Mouse (Mus musculus): ENCODE data around the gene Dnase1. TPM values are rescaled to one million over a fixed set of nuclear protein-coding genes. Genes with fewer than 3 reads are reported as not detected.

Gene Dnase1
- polyA plus RNA-seq, 1 experiment from 2014 or later: 3.9 TPM

GRCm38 (mm10) chr16:4035575-4035974, 1.2 kb upstream of the Dnase1 start:
- no peak overlapping the region for H3K27ac ChIP-seq (ENCODE audit: low read depth, low read length)
- H3K27me3 ChIP-seq (replicated peaks; ENCODE audit: control insufficient read depth, insufficient read depth, low read length): no peaks in the 10 kb centered on the region
- ATAC-seq (replicated peaks; ENCODE audit: low FRiP score) (no peak), DNase-seq (ENCODE audit: low spot score) (no peak)
- peaks cover 30% of the 10 kb centered on the region for H3K36me3 ChIP-seq (ENCODE audit: control insufficient read depth, insufficient read depth, low read length)
- peaks cover 22% of the 10 kb centered on the region for H3K4me1 ChIP-seq (replicated peaks; ENCODE audit: control insufficient read depth, insufficient read depth, low read length)
- no peak overlapping the region for H3K9ac ChIP-seq (ENCODE audit: low read depth, low read length)
- 84% methylated on average over 2 of the region's 2 CpGs for WGBS
- no peak overlapping the region for H3K4me2 ChIP-seq
- no peaks in the 10 kb centered on the region for H3K9me3 ChIP-seq (ENCODE audit: control insufficient read depth, low read length)
- no peak overlapping the region for H3K4me3 ChIP-seq (ENCODE audit: low read depth, low read length)

- DNase-seq (ENCODE audit: low spot score) (no peak), ATAC-seq (replicated peaks; ENCODE audit: low FRiP score) (no peak)
- peaks cover 43% of the 10 kb centered on the region for H3K36me3 ChIP-seq (ENCODE audit: control insufficient read depth, insufficient read depth, low read length)
- WGBS: 92% methylated on average over 7 of the region's 7 CpGs
- H3K27me3 ChIP-seq (replicated peaks; ENCODE audit: control insufficient read depth, insufficient read depth, low read length): no peaks in the 10 kb centered on the region
- peaks cover 16% of the 10 kb centered on the region for H3K4me1 ChIP-seq (replicated peaks; ENCODE audit: control insufficient read depth, insufficient read depth, low read length)
- H3K4me2 ChIP-seq: no peak overlapping the region
- H3K27ac ChIP-seq (ENCODE audit: low read depth, low read length): no peak overlapping the region
- no peaks in the 10 kb centered on the region for H3K9me3 ChIP-seq (ENCODE audit: control insufficient read depth, low read length)
- H3K9ac ChIP-seq (ENCODE audit: low read depth, low read length): no peak overlapping the region
- no peak overlapping the region for H3K4me3 ChIP-seq (ENCODE audit: low read depth, low read length)
These were observed 948 bp downstream of the Dnase1 start for GRCm38 (mm10) chr16:4037690-4038089.

GRCm38 (mm10) chr16:4040206-4040605, 3.5 kb downstream of the Dnase1 start:
- Histone ChIP-seq H3K27me3 (replicated peaks; ENCODE audit: control insufficient read depth, insufficient read depth, low read length) (no peaks in the 10 kb centered on the region), H3K9ac (ENCODE audit: low read depth, low read length) (no peak overlapping the region), H3K4me3 (ENCODE audit: low read depth, low read length) (no peak overlapping the region), H3K36me3 (ENCODE audit: control insufficient read depth, insufficient read depth, low read length) (peaks cover 55% of the 10 kb centered on the region), H3K9me3 (ENCODE audit: control insufficient read depth, low read length) (no peaks in the 10 kb centered on the region), H3K4me1 (replicated peaks; ENCODE audit: control insufficient read depth, insufficient read depth, low read length) (no peaks in the 10 kb centered on the region), H3K4me2 (no peak overlapping the region), H3K27ac (ENCODE audit: low read depth, low read length) (no peak overlapping the region)
- WGBS: 86% methylated on average over 5 of the region's 5 CpGs
- ATAC-seq (replicated peaks; ENCODE audit: low FRiP score) (no peak), DNase-seq (ENCODE audit: low spot score) (no peak)

GRCm38 (mm10) chr16:4041646-4042045, 4.9 kb downstream of the Dnase1 start:
- 85% methylated on average over 4 of the region's 4 CpGs for WGBS

GRCm38 (mm10) chr16:4044093-4044492, 7.4 kb downstream of the Dnase1 start:
- Histone ChIP-seq H3K27me3 (replicated peaks; ENCODE audit: control insufficient read depth, insufficient read depth, low read length) (no peaks in the 10 kb centered on the region), H3K9ac (ENCODE audit: low read depth, low read length) (no peak overlapping the region), H3K27ac (ENCODE audit: low read depth, low read length) (no peak overlapping the region), H3K36me3 (ENCODE audit: control insufficient read depth, insufficient read depth, low read length) (peaks cover 47% of the 10 kb centered on the region), H3K4me3 (ENCODE audit: low read depth, low read length) (no peak overlapping the region), H3K4me2 (no peak overlapping the region), H3K4me1 (replicated peaks; ENCODE audit: control insufficient read depth, insufficient read depth, low read length) (no peaks in the 10 kb centered on the region), H3K9me3 (ENCODE audit: control insufficient read depth, low read length) (no peaks in the 10 kb centered on the region)
- DNase-seq (ENCODE audit: low spot score) (no peak), ATAC-seq (replicated peaks; ENCODE audit: low FRiP score) (no peak)
- WGBS: 96% methylated on average over 2 of the region's 2 CpGs

More at GRCm38 (mm10) chr16:4041646-4042045, 4.9 kb downstream of the Dnase1 start:
- Histone ChIP-seq H3K4me1 (replicated peaks; ENCODE audit: control insufficient read depth, insufficient read depth, low read length) (no peaks in the 10 kb centered on the region), H3K4me2 (no peak overlapping the region), H3K9me3 (ENCODE audit: control insufficient read depth, low read length) (no peaks in the 10 kb centered on the region), H3K4me3 (ENCODE audit: low read depth, low read length) (no peak overlapping the region), H3K27me3 (replicated peaks; ENCODE audit: control insufficient read depth, insufficient read depth, low read length) (no peaks in the 10 kb centered on the region), H3K36me3 (ENCODE audit: control insufficient read depth, insufficient read depth, low read length) (peaks cover 60% of the 10 kb centered on the region), H3K9ac (ENCODE audit: low read depth, low read length) (no peak overlapping the region), H3K27ac (ENCODE audit: low read depth, low read length) (no peak overlapping the region)
- no peak for DNase-seq (ENCODE audit: low spot score)
- no peak for ATAC-seq (replicated peaks; ENCODE audit: low FRiP score)

GRCm38 (mm10) chr16:4045524-4045923, 8.8 kb downstream of the Dnase1 start:
- Histone ChIP-seq H3K9ac (ENCODE audit: low read depth, low read length) (no peak overlapping the region), H3K4me1 (replicated peaks; ENCODE audit: control insufficient read depth, insufficient read depth, low read length) (no peaks in the 10 kb centered on the region), H3K27ac (ENCODE audit: low read depth, low read length) (no peak overlapping the region), H3K9me3 (ENCODE audit: control insufficient read depth, low read length) (no peaks in the 10 kb centered on the region), H3K36me3 (ENCODE audit: control insufficient read depth, insufficient read depth, low read length) (peaks cover 49% of the 10 kb centered on the region), H3K4me2 (no peak overlapping the region), H3K4me3 (ENCODE audit: low read depth, low read length) (no peak overlapping the region), H3K27me3 (replicated peaks; ENCODE audit: control insufficient read depth, insufficient read depth, low read length) (no peaks in the 10 kb centered on the region)
- ATAC-seq (replicated peaks; ENCODE audit: low FRiP score) (no peak), DNase-seq (ENCODE audit: low spot score) (no peak)
- WGBS: 83% methylated on average over 4 of the region's 4 CpGs

GRCm38 (mm10) chr16:4052601-4053000, 15.9 kb downstream of the Dnase1 start:
- no peak overlapping the region for H3K9ac ChIP-seq (ENCODE audit: low read depth, low read length)
- 94% methylated on average over 4 of the region's 4 CpGs for WGBS
- DNase-seq (ENCODE audit: low spot score) (no peak), ATAC-seq (replicated peaks; ENCODE audit: low FRiP score) (no peak)
- H3K9me3 ChIP-seq (ENCODE audit: control insufficient read depth, low read length): no peaks in the 10 kb centered on the region
- no peaks in the 10 kb centered on the region for H3K4me1 ChIP-seq (replicated peaks; ENCODE audit: control insufficient read depth, insufficient read depth, low read length)
- H3K4me2 ChIP-seq: no peak overlapping the region
- H3K4me3 ChIP-seq (ENCODE audit: low read depth, low read length): no peak overlapping the region
- H3K36me3 ChIP-seq (ENCODE audit: control insufficient read depth, insufficient read depth, low read length): peaks cover 63% of the 10 kb centered on the region
- no peak overlapping the region for H3K27ac ChIP-seq (ENCODE audit: low read depth, low read length)
- no peaks in the 10 kb centered on the region for H3K27me3 ChIP-seq (replicated peaks; ENCODE audit: control insufficient read depth, insufficient read depth, low read length)

- no peak for ATAC-seq (replicated peaks; ENCODE audit: low FRiP score)
- H3K4me1 ChIP-seq (replicated peaks; ENCODE audit: control insufficient read depth, insufficient read depth, low read length): no peaks in the 10 kb centered on the region
- no peaks in the 10 kb centered on the region for H3K27me3 ChIP-seq (replicated peaks; ENCODE audit: control insufficient read depth, insufficient read depth, low read length)
- H3K9ac ChIP-seq (ENCODE audit: low read depth, low read length): no peak overlapping the region
- no peak overlapping the region for H3K4me3 ChIP-seq (ENCODE audit: low read depth, low read length)
- no peak overlapping the region for H3K27ac ChIP-seq (ENCODE audit: low read depth, low read length)
- H3K9me3 ChIP-seq (ENCODE audit: control insufficient read depth, low read length): no peaks in the 10 kb centered on the region
- H3K36me3 ChIP-seq (ENCODE audit: control insufficient read depth, insufficient read depth, low read length): peaks cover 62% of the 10 kb centered on the region
- 79% methylated on average over 3 of the region's 3 CpGs for WGBS
- H3K4me2 ChIP-seq: no peak overlapping the region
- DNase-seq (ENCODE audit: low spot score): no peak
These were observed 17.1 kb downstream of the Dnase1 start for GRCm38 (mm10) chr16:4053811-4054210.

- DNase-seq (ENCODE audit: low spot score): no peak
- no peaks in the 10 kb centered on the region for H3K27me3 ChIP-seq (replicated peaks; ENCODE audit: control insufficient read depth, insufficient read depth, low read length)
- no peak overlapping the region for H3K4me2 ChIP-seq
- no peak overlapping the region for H3K4me3 ChIP-seq (ENCODE audit: low read depth, low read length)
- no peak for ATAC-seq (replicated peaks; ENCODE audit: low FRiP score)
- 86% methylated on average over 4 of the region's 4 CpGs for WGBS
- H3K27ac ChIP-seq (ENCODE audit: low read depth, low read length): no peak overlapping the region
- H3K9ac ChIP-seq (ENCODE audit: low read depth, low read length): no peak overlapping the region
- H3K9me3 ChIP-seq (ENCODE audit: control insufficient read depth, low read length): no peaks in the 10 kb centered on the region
- H3K36me3 ChIP-seq (ENCODE audit: control insufficient read depth, insufficient read depth, low read length): peaks cover 32% of the 10 kb centered on the region
- H3K4me1 ChIP-seq (replicated peaks; ENCODE audit: control insufficient read depth, insufficient read depth, low read length): no peaks in the 10 kb centered on the region
These were observed 28.2 kb downstream of the Dnase1 start for GRCm38 (mm10) chr16:4064945-4065344.
